Mouse (Mus musculus) thymus, postnatal 0 days (tissue): Measurements from ENCODE around the gene 2010300C02Rik. TPM values are rescaled to one million over a fixed set of nuclear protein-coding genes. Genes with fewer than 3 reads are reported as not detected.
"Not testable (repeated sequence)": the region's sequence is repeated elsewhere in the genome, so short reads cannot be mapped to it uniquely, and the experiment has no call there.

Experiments used
- DNase-seq: peaks from one replicate; pipeline ENCODE4 v3.0.0-alpha.2; 2015; ENCODE audit warnings: low spot score
- polyA plus RNA-seq: library from polyadenylated mRNA; unstranded; fragments of >200 nt; fragmentation: Nextera tagmentation; extraction: Ambion mirVana; gene quantifications from 2 replicates; pipeline ENCODE4 v1.2.1, GENCODE M21; 2015

2010300C02Rik gene
- polyA plus RNA-seq, 1 experiment from 2014 or later: 10.7 TPM

DNA sequence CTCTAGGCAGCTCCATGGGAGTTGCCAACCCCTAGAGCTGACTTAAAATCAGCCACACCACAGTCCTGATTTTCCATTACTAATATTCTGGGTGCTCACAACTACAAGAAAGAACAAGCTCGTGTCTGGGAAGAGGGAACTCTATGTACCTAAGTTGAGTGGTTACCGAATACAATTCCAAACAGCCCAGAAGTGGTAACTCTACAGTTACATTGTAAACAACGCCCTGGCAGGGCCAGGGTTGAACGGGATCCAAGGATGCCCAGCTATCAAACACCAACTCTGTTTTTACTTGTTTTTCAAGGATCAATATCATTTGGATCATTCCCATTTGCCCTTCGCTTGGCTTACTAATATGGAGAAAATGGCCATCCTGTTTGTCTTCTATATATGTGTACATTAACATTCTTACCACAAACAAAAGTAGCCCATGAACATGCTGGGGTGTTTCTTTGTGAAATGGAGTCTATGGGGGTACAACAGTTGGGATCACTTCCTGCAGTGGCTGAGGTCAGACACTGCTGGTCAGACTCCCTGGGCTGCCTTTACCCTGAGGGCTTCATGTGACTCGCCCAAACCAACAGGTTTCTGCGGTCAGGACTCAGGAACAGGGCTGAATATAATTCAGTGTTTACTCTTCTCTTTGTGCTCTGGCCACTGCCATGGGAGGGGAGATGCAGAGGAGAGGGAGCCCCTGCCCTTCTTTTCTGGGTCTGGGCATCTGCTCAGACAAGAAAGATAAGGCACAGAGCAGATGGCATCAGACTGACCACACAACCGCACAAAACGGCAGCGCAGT is 89.3 kb downstream of the 2010300C02Rik start:
- DNase-seq: no peak

DNA sequence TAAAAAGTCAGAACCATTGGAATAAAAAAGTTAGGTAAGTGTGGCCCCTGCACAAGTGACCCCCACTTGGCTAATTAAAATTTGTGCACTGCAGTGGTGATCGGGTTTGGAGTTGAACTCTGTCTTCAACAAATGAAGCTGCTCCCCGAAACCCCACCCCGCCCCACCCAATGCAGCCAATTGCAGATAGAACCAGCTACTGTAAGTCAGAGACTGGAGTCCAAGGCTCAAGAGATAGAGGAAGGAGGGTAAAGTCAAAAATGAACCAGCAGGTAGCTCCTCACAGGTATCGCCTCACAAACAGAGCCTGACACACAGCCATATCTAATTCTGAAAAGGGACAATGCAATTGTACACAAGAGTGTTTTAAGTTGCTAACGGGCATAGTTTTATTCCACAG is 90.0 kb downstream of the 2010300C02Rik start:
- no peak for DNase-seq

DNA sequence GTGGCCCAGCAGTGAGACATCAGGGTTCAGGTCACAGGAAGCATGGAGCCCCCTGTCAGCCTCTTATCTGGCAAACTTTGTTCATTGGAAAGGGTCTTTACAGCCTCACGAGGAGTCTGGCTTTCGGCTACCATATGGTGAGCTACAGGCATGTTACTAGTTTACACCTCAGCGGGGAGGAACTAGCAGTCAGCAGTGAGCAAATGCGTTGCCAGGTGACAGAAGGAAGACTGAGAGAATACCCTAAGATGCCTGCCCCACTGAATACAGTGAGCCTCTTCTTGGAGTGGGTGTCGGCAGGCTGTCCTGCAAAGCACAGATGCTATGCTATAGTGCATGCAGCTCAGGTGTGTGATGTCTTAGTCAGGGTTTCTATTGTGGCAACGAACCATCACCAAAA is 91.1 kb downstream of the 2010300C02Rik start:
- DNase-seq: no peak

DNA sequence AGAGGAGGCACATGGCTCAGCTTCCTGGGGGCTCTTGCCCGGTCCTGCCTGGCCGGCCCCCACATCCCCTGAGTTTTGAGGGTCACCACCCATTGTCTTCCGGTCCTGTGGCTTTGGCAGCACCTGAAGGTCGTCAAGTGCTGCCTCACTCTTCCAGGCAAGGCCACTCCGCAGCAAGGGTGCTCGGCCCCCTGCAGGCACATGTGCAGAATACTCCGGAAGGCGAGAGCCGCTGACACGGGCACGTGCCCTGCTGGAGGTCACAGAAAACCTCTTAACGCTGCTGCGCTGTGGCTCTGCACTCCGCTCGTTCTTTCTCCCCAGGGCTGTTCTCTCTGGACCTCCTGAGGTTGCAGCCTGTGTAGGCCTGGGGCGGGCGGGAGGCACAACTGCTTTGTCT is 95.7 kb downstream of the 2010300C02Rik start:
- DNase-seq: peak; percentile 37

DNA sequence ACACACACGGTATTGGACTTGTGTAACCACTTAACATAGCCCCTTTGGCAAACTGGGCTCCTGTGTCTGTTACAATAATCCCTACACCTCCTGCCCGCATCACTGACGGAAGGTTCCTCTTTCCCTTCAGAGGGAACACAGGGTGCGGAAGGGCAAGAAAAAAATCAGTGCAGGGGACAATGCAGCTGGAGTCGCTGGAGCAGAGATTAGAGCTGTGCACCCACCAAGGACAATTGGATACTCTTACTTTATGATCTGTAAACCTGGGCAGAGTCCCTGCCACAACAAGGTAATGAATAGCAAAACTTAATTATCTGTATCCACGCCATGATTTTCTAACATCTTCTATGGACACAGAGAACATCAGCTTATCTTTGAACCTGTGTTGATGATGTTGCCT is 97.8 kb downstream of the 2010300C02Rik start:
- no peak for DNase-seq

DNA sequence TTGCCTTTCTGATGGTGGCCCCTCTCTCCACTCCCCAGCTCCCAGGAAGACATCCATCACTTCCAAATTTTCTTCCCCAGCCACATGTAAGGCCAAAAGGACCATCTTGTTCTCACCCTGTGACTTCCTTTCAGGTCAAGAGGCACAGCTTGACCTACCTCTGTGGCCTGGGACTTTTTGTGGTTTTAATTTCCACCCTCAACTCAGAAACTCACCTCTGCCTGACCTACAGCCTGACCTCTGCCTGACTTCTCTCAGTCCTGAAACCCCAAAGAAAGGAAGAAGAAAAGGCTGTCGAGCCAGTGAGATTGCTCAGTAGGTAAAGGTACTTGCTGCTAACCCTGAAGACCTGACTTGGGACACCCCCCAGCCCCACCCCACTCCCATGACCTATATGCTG is 100.3 kb downstream of the 2010300C02Rik start:
- DNase-seq: no peak

DNA sequence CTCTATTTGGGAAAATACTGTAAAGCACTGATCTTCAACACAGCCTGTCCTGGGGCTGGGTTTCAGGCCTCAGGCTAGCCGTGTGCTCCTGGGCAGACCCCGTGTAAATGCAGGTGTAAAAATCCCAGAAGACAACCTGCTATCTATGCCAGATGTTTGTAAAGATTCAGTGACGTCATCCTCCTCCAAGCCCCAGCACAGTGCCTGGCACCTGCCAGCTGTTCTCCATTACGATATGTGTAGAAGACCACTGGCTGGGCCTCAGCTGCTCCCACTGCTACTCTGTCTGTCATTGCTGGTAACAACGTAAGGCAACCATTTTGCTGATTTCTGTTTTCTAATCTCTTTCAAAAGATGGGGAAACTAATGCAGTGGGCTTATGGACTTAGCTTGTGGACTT is 102.8 kb downstream of the 2010300C02Rik start:
- DNase-seq: peak; percentile 85

DNA sequence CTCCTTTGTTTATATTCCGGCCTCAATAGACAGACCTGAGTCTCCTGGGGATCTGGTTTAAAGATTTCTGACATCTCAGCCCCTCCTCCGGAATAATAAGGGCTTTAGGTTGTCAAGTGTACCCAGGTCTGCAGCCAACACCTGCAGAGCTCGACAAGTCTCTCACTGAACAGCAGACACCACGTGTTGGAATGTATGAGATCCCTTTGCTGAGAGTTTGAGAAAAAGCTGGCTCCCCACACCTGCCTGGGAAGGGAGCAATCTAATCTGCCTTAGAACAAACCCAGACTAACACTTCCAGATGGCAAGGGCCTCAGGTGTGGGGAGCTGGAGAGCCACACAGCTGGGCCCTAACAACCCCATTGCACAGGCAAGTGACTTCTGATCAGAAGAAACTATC is 103.3 kb downstream of the 2010300C02Rik start:
- DNase-seq: peak; percentile 83

DNA sequence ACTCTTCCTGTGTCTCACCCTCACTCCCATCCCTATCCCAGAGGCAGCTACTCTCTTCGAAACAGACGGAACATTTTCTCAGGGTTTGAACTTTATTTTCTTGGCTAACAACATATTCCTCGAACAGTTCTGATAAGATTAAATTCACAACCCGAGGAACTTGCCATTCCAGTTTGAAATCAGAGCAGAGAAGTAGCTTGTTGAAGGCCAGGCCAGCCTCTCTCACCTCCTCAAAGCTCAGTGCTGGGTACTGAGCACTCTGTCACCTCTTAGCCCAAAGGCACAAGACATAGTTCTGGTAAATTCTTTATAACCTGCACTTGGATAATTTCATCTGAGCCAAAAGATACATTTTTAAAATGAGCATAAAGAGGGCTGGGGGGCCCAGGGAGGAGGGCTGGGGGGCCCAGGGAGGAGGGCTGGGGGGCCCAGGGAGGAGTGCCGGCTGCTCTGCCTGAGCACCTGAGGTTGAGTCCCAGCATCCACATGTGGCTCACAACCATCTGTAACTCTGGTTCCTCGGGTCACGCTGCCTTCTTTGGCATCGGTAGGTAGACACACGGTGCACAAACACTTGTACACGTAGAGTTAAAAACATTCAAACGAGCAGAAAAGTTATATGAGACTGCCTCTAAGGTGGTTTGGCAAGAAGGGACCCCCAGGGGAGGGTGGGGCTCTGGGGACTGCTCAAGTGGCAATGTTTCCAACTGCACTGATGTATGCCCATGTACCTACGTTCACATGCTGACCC is 104.4 kb downstream of the 2010300C02Rik start:
- DNase-seq: peak; percentile 43

DNA sequence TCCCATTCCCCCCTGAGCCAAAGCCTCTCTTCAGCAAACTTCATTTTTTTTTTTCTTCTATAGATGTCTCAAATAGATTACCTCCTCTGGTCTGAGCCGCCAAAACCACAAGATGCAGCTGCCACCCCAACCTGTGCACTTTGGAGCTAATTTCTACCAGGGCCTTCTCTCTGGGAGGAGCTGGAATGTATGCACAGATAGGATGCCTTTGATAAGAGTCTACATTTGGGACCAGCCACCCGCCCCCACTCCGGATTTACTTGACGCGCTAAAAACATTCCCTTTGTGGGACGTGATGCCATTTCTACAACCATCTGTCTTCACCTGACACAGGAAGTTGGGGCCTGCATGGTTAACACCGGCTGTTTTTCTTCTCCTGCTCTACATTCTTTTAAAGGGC is 105.0 kb downstream of the 2010300C02Rik start:
- peak; percentile 77 for DNase-seq

DNA sequence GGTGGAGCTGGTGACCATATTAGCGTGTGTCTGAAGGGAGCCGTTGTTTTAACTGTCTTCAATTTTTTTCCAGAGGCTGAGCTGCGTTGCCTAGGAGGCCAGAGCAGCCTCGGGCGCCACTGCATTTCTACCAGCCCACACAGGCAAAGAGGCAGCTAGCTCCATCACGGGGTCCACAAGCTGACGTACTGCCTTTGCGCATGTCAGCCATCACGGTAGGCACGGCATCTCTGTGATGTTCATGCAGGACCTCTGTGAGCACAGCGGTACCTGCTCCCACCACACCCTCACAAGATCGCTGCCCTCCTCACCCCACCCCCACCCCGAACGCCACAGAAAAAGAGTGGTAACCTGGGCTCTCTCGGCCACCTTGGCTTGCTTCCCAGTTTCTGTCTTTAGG is 105.8 kb downstream of the 2010300C02Rik start:
- DNase-seq: peak; percentile 52

DNA sequence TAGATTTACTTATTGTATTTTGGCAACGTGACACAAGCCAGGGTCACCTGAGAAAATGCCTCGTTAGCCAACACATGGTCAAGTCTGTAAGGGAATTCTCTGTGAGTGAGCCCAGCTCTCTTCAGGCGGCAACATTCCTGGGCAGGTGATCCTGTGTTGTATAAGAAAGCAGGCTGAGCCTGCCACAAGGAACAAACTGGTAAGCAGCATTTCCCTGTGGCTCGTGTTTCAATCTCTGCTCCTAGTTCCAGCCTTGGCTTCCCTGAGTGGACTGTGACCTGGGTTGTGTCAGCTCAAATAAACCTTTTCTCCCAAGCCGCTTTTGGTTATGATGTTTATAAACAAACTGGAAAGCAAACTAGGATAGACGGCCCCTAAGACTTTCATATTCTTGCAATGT is 108.9 kb downstream of the 2010300C02Rik start:
- no peak for DNase-seq

DNA sequence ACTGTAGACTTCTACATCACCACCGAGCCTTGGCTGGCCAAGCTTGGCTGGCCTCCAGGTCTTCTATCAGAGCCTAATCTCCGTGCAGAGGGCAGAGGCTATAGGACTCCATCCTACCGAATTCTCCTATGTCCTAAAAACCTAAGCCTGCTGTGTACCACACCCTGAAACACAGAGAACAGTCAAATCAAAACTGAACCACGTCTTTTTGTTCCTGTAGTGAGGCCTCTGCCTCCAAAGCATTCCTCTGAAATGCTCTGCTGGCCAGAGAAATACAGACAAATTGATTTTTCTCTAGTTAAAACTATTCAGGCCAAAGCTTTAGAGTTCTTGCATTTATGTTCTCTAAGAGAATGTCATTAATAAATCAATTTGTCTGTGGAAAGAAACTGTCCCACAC is 109.6 kb downstream of the 2010300C02Rik start:
- no peak for DNase-seq

DNA sequence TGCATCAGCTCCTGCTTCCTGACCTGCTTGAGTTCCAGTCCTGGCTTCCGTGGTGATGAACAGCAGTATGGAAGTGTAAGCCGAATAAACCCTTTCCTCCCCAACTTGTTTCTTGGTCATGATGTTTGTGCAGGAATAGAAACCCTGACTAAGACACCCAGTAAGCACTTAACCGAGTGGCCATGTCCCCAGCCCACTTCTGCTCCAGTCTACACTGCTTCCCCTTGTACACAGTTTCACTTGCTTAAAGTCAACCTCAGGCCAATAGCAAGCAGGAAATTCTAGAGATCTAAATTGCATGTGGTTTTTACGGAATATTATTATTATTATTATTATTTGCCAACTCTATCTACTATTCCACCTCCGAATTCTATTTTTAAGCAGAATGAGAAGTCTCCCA is 114.2 kb downstream of the 2010300C02Rik start:
- DNase-seq: not testable (repeated sequence)

DNA sequence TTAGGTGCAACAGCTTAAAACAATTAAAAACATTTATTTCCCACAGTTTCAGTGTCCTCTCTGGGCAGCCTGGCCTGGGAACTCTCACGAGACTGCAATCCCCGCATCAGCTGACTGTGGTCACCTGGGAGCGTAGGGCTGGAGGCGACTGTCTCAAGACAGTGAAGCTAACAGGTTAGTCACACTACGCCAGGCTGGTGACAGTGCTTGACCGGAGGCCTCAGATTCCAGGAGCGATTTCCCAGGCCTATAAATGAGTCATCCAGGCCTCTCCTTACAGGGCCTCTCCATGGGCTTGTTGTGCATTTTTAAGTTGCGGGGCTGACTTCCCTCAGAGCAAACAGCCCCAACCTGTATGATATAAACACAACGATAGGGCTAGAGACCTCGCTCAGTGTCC is 116.7 kb downstream of the 2010300C02Rik start:
- no peak for DNase-seq

DNA sequence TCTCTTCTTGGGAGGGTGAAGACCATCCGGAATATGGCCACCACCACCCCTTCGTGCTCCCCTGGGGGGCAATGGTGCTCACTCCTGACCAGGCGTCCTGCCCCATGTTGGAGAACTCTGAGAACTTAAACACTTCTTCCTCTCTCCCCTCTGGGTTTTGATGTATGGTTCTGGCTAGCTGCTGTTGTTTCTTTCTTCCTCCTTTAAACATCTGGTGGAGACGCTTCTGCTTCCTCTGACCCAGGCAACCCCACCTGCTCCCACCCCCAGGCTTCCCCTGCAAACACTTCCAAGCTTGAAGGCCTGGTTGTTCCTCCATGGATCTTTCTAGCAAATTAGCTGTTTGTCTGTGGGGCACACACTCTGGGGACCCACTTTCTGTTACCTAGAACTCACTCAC is 117.6 kb downstream of the 2010300C02Rik start:
- peak; percentile 18 for DNase-seq

DNA sequence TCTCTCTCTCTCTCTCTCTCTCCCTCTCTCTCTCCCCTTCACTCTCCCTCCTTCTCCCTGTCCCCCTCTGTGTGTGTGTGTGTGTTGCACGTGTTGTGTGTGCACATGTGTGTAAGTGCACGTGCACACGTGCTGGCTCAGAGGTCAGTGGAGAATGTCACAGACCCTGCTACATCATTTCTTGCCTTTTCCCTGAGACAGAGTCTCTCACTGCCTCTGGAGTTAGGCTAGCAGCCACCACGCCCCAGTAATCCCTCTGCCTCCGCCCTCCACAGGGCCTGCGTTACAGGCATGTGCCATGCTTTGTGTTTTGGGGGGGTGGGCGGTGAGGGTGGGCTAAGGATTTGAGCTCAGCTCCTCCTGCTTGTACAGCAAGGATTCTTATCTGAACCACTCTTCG is 118.4 kb downstream of the 2010300C02Rik start:
- no peak for DNase-seq

DNA sequence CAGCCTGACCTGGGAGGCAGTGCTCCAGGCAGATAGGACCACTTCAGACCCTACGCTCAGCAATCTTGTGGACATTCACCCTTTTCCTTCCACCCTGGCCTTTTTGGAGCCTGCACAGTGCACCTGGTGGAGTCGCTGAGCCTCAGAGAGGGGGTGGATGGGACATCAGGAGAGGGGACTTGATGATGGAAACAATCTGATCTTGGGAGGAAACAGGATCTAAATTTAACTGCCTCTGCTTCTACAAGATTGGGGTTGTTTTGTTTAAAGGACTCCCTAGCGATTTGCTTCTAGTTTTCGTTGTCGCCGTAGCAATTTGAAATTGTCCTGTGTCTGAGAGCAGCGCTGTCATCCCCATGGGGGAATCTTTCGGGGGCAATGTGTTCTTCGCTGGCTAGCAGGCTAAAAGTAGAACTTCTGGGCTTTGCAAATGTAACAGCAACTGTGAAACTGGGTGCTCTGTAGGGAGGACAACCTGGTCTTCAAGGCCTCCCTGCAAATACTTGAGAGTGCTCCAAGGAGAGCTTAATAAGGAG is 119.2 kb downstream of the 2010300C02Rik start:
- DNase-seq: no peak

DNA sequence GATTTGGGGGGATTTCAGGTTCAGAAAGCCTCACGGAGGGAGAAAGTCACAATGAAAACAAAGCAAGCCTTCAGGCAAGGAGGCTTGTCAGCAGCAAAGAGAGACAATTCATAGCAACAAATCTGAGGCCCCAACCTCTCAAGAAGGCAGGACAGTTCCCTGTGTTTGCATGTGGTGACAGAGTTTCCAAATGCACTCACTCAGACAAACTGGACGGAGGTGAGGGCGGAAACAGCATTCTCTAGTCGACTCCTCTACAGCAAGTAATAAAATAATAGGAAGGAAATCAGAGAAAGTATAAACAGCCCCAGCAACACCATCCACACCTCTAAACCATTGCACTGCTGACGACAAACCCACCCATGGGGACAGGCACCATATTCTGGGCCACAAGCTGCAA is 120.9 kb downstream of the 2010300C02Rik start:
- no peak for DNase-seq

DNA sequence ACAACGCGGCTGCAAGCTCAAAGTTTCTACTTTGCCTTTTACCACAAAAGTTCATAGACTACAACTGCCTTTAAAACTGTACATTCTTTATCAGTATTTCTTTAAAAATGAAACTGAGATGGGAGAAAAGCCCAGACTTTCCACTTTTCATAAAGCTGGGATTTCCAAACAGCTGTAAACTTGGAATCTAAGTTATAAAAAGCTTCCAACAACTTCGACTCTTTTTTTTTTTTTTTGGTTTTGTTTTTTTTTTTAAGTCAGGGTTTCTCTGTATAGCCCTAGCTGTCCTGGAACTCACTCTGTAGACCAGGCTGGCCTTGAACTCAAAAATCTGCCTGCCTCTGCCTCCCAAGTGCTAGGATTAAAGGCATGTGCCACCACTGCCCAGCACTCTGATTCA is 125.1 kb downstream of the 2010300C02Rik start:
- DNase-seq: not testable (repeated sequence)

DNA sequence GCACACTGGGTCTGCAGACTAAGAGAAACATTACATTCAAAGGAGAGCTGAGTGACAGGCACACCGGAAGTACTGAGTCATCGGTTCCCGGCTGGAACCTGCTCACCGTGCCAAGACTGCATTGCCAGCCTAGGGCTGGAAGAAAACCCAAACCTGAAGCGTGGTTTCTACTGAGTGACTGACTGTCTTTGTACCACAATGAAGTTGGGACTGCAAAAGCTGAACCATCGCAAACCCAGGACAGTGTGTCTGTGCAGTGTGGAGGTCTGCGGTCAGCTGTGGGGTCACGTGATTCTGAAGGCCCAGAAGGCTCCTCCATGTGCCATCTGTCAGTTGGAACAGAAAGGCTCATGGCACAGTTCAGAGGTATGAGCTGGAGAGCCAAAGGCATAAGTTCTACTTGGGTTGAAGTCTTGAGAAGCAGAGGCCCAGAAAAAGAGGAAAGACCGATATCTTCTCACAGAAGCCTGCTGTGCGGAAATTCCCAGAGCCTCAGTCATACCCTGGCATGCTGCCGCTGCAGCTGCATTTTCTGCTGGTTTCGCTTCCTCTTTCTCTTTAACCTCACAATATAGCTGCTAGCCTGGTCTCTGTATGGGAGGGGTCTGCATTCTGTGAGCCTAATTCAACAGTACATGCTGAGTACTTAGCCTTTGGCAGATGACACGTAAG is 133.9 kb downstream of the 2010300C02Rik start:
- DNase-seq: peak; percentile 72
